Mouse (Mus musculus): ENCODE data around the gene Helz2.
"Not testable (repeated sequence)": the region's sequence is repeated elsewhere in the genome, so short reads cannot be mapped to it uniquely, and the experiment has no call there.

Helz2 gene

GRCm38 (mm10) chr2:181193044-181193443 is 48.8 kb downstream of the Helz2 start:
- DNase-seq, result no peak

GRCm38 (mm10) chr2:181191936-181192335 is 49.9 kb downstream of the Helz2 start:
- no peak for DNase-seq

GRCm38 (mm10) chr2:181191385-181191784 is 50.4 kb downstream of the Helz2 start:
- not testable (repeated sequence) for DNase-seq

- DNase-seq, result no peak
Observed at GRCm38 (mm10) chr2:181189321-181189720, 52.5 kb downstream of the Helz2 start.

GRCm38 (mm10) chr2:181188681-181189080 is 53.1 kb downstream of the Helz2 start:
- peak; percentile 28 to 49 for DNase-seq

GRCm38 (mm10) chr2:181187121-181188000 is 54.5 kb downstream of the Helz2 start, which contains the start of gene Ppdpf:
TSS of gene Ppdpf (plus strand) at chr2:181187247.
- peak; percentile 95 to 97 for DNase-seq

GRCm38 (mm10) chr2:181186635-181187034 is 55.2 kb downstream of the Helz2 start:
- DNase-seq, result peak; percentile 88 to 90

GRCm38 (mm10) chr2:181180898-181181297 is 60.9 kb downstream of the Helz2 start:
- no peak for DNase-seq

- no peak for DNase-seq
Observed at GRCm38 (mm10) chr2:181178471-181178870, 63.4 kb downstream of the Helz2 start.

- DNase-seq, result no peak
Observed at GRCm38 (mm10) chr2:181178015-181178414, 63.8 kb downstream of the Helz2 start.
